Mouse (Mus musculus) kidney, adult 2 months (tissue): ENCODE measurements around the gene Cdk5rap3. TPM values are rescaled to one million over a fixed set of nuclear protein-coding genes. Genes with fewer than 3 reads are reported as not detected.

Source experiments
- DNase-seq: peaks from one replicate; pipeline ENCODE4 v3.0.0; 2021
- H3K27ac ChIP-seq: fragments of 200-500 bp; 2 replicates; pipeline ENCODE4 v1.5.1; 2012; ENCODE audit warnings: low read depth, low read length, control low read depth, inconsistent platforms; ENCODE audit not compliant: insufficient read depth
- H3K27me3 ChIP-seq: fragments of 200-500 bp; replicated peaks from 2 replicates; pipeline ENCODE4 v1.6.1; 2012; ENCODE audit warnings: mild to moderate bottlenecking, moderate library complexity, low read length, inconsistent platforms; ENCODE audit not compliant: control insufficient read depth, insufficient read depth
- H3K36me3 ChIP-seq: fragments of 200-500 bp; 2 replicates; pipeline ENCODE4 v1.6.1; 2012; ENCODE audit warnings: mild to moderate bottlenecking, moderate library complexity, low read length, inconsistent platforms; ENCODE audit not compliant: control insufficient read depth, insufficient read depth
- H3K4me1 ChIP-seq: fragments of 200-500 bp; 2 replicates; pipeline ENCODE4 v1.6.1; 2011; ENCODE audit warnings: low read length; ENCODE audit not compliant: control insufficient read depth, insufficient read depth
- H3K4me3 ChIP-seq: fragments of 200-500 bp; 2 replicates; pipeline ENCODE4 v1.5.1; 2011; ENCODE audit warnings: mild to moderate bottlenecking, low read depth, low read length, control low read depth; ENCODE audit not compliant: insufficient read depth
- CTCF ChIP-seq: fragments of 200-500 bp; conservative IDR thresholded peaks from 2 replicates; pipeline ENCODE4 v1.5.1; 2011; ENCODE audit warnings: low read depth, mild to moderate bottlenecking, control low read depth, low read length, moderate library complexity, mixed read lengths; ENCODE audit not compliant: insufficient read depth, insufficient read length
- POLR2A ChIP-seq: fragments of 200-500 bp; IDR thresholded peaks from one replicate; pipeline ENCODE4 v1.6.1; 2011; ENCODE audit warnings: low read depth, low read length, control low read depth
- WGBS: fragments of 180-500 bp; shearing (Covaris S2); methylation state at CpG from one replicate; pipeline ENCODE4 v1.1.7; 2018; 5-methylcytosine and 5-hydroxymethylcytosine counted together
- polyA plus RNA-seq: library from polyadenylated mRNA; depleted of rRNA; stranded (reverse); fragments of >200 nt; gene quantifications from 2 replicates; pipeline ENCODE4 v1.2.3, GENCODE M21; 2012

Cdk5rap3 gene
- polyA plus RNA-seq, 1 experiment = 35.6 TPM

GRCm38 (mm10) chr11:96940578-96941465 is 24.5 kb upstream of the Cdk5rap3 start:
- no peak for TF ChIP-seq POLR2A
- TF ChIP-seq CTCF = no peak
- no peak overlapping the region for H3K4me3 ChIP-seq
- H3K27ac ChIP-seq = no peak overlapping the region
- 74% methylated on average over 16 of the region's 16 CpGs for WGBS
- no peak for DNase-seq
- peaks cover 28% of the 10 kb centered on the region for H3K4me1 ChIP-seq
- H3K36me3 ChIP-seq = no peaks in the 10 kb centered on the region
- no peaks in the 10 kb centered on the region for H3K27me3 ChIP-seq

- TF ChIP-seq CTCF = no peak
- no peak for TF ChIP-seq POLR2A
- Histone ChIP-seq H3K4me1 (peaks cover 35% of the 10 kb centered on the region), H3K27ac (peak overlapping the region; percentile 96), H3K4me3 (no peak overlapping the region), H3K27me3 (no peaks in the 10 kb centered on the region), H3K36me3 (peaks cover 2% of the 10 kb centered on the region; the same call in 1 of the 2 replicates)
- 31% methylated on average over 6 of the region's 6 CpGs for WGBS
- DNase-seq = no peak
Measured at GRCm38 (mm10) chr11:96938426-96938800, 22.1 kb upstream of the Cdk5rap3 start.

- TF ChIP-seq POLR2A = peak; percentile 72
- TF ChIP-seq CTCF = peak; percentile 92
- no peaks in the 10 kb centered on the region for H3K27me3 ChIP-seq
- DNase-seq = peak; percentile 94
- peak overlapping the region; percentile 96 for H3K27ac ChIP-seq
- 18% methylated on average over 10 of the region's 10 CpGs for WGBS
- H3K4me1 ChIP-seq = peaks cover 41% of the 10 kb centered on the region
- H3K4me3 ChIP-seq = no peak overlapping the region
- peaks cover 2% of the 10 kb centered on the region; the same call in 1 of the 2 replicates for H3K36me3 ChIP-seq
Measured at GRCm38 (mm10) chr11:96937549-96938425, 21.5 kb upstream of the Cdk5rap3 start.

GRCm38 (mm10) chr11:96935872-96936650 is 19.8 kb upstream of the Cdk5rap3 start:
- DNase-seq = peak; percentile 54
- Histone ChIP-seq H3K27ac (peak overlapping the region; percentile 78), H3K36me3 (peaks cover 2% of the 10 kb centered on the region; the same call in 1 of the 2 replicates), H3K27me3 (no peaks in the 10 kb centered on the region), H3K4me1 (peaks cover 41% of the 10 kb centered on the region), H3K4me3 (no peak overlapping the region)
- WGBS = 53% methylated on average over 9 of the region's 9 CpGs
- TF ChIP-seq POLR2A = no peak
- no peak for TF ChIP-seq CTCF

- Histone ChIP-seq H3K4me1 (peaks cover 40% of the 10 kb centered on the region), H3K36me3 (peaks cover 2% of the 10 kb centered on the region; the same call in 1 of the 2 replicates), H3K27ac (peak overlapping the region; percentile 78), H3K4me3 (no peak overlapping the region), H3K27me3 (no peaks in the 10 kb centered on the region)
- TF ChIP-seq POLR2A (peak; percentile 48), CTCF (no peak)
- peak; percentile 98 for DNase-seq
- 12% methylated on average over 12 of the region's 12 CpGs for WGBS
Measured at GRCm38 (mm10) chr11:96934921-96935356, 18.6 kb upstream of the Cdk5rap3 start.

- H3K4me1 ChIP-seq = peaks cover 33% of the 10 kb centered on the region
- DNase-seq = peak; percentile 68
- TF ChIP-seq CTCF (no peak), POLR2A (no peak)
- WGBS = 47% methylated on average over 13 of the region's 13 CpGs
- peak overlapping the region; percentile 59 for H3K27ac ChIP-seq
- no peaks in the 10 kb centered on the region for H3K27me3 ChIP-seq
- no peak overlapping the region for H3K4me3 ChIP-seq
- H3K36me3 ChIP-seq = peaks cover 2% of the 10 kb centered on the region; the same call in 1 of the 2 replicates
Measured at GRCm38 (mm10) chr11:96933562-96934276, 17.4 kb upstream of the Cdk5rap3 start.
